Comparison of ENCODE assay signal across 9 mouse cellular contexts in the genomic region with DNA sequence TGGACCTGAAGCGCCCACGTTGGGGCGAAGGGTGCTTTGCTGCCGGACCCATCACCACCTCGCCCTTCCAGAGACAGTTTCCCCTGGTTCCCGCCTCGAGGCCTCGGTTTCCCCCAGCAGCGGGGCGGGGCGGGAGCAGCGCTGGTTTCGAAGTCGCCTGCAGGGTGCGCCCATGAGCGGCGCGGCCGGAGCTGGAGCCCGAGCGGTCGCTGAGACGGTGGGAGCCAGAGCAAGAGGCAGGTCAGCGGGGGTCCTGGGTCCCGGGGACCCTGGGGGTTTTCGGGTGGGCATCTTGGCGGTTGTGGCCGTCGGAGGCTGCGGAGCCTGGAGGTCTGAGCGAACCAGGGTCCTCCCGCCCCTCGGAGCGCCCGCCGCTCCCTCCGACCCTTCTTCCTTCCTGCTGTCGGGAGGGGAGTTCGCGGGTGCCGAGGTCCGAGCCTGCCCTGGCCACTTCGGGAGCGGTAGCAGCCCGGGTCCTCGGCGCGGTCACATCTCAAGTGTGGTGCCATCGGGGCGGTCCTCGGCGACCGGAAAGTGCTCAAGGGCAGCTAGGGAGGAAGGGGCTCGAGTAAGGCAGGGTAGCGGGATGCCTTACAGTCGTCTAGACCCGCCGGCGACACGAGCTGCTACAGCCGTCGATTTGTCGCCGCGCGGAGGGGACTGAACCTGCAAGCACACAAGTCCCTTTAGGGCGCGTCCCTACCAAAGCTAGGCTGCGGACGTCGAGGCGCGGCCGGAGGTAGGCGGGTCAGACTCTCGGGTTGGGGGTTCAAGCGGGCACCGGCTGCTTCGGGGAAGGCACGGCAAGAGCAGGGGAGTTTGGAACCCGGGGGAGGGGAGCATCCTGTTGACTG. TPM values are rescaled to one million over a fixed set of nuclear protein-coding genes. Genes with fewer than 3 reads are reported as not detected.
DNase-seq lines count a peak whose midpoint lies in the region; ATAC-seq and TF ChIP-seq lines count a peak whose summit lies in the region.
"Had no signal": no experiment of that assay in that cellular context is flagged by ENCODE, and none has a peak within 500 bp of the region (broad histone marks: within the 10 kb centered on the region; RNA-seq: fewer than 3 reads in every experiment).

No protein-coding gene starts in this region.

- H3K4me2 ChIP-seq in hindbrain, embryonic 12.5 days (replicated peaks), result peak overlapping the region; percentile 58
- H3K4me2 ChIP-seq in limb, embryonic 15.5 days, result peak overlapping the region; percentile 83
- peak overlapping the region; percentile 54 for H3K4me2 ChIP-seq in midbrain, embryonic 14.5 days (ENCODE audit: low read length)

- H3K27me3 ChIP-seq in hindbrain, embryonic 12.5 days, result peaks cover 48% of the 10 kb centered on the region
- H3K27me3 ChIP-seq in limb, embryonic 15.5 days, result peaks cover 39% of the 10 kb centered on the region
- peaks cover 30% of the 10 kb centered on the region; the same call in 1 of the 2 replicates for H3K27me3 ChIP-seq in midbrain, embryonic 14.5 days (ENCODE audit: control insufficient read depth, insufficient read depth, low read length)

- H3K9me3 ChIP-seq in hindbrain, embryonic 12.5 days (replicated peaks), result no peaks in the 10 kb centered on the region
- no peaks in the 10 kb centered on the region for H3K9me3 ChIP-seq in limb, embryonic 15.5 days
- H3K9me3 ChIP-seq in midbrain, embryonic 14.5 days (ENCODE audit: control insufficient read depth, low read length), result no peaks in the 10 kb centered on the region
- H3K9me3 ChIP-seq: G1E had no signal

- 0 out of 2 replicates have a peak overlapping the region, but pooled peaks have one; percentile 3 for H3K27ac ChIP-seq in hindbrain, embryonic 12.5 days
- no peak overlapping the region for H3K27ac ChIP-seq in limb, embryonic 15.5 days
- no peak overlapping the region for H3K27ac ChIP-seq in midbrain, embryonic 14.5 days (replicated peaks; ENCODE audit: low read depth, low read length)

- no peak for TF ChIP-seq POLR2A in brain, embryonic 14.5 days (IDR thresholded peaks at IDR 0.05; ENCODE audit: borderline replicate concordance, extremely low read depth, insufficient read depth, insufficient read length, poor library complexity, severe bottlenecking)

- H3K4me3 ChIP-seq in hindbrain, embryonic 12.5 days, result peak overlapping the region; percentile 37
- H3K4me3 ChIP-seq in limb, embryonic 15.5 days, result peak overlapping the region; percentile 49
- peak overlapping the region; percentile 36 for H3K4me3 ChIP-seq in midbrain, embryonic 14.5 days (replicated peaks; ENCODE audit: low read depth, low read length)

- peak overlapping the region; percentile 46 for H3K9ac ChIP-seq in hindbrain, embryonic 12.5 days
- peak overlapping the region; percentile 28; the same call in 1 of the 2 replicates for H3K9ac ChIP-seq in limb, embryonic 15.5 days
- peak overlapping the region; percentile 37 for H3K9ac ChIP-seq in midbrain, embryonic 14.5 days (replicated peaks; ENCODE audit: low read length)

- 0 out of 2 replicates have a peak, but pooled peaks cover 6% of the 10 kb centered on the region for H3K36me3 ChIP-seq in hindbrain, embryonic 12.5 days
- H3K36me3 ChIP-seq in limb, embryonic 15.5 days, result peaks cover 10% of the 10 kb centered on the region
- peaks cover 14% of the 10 kb centered on the region for H3K36me3 ChIP-seq in midbrain, embryonic 14.5 days (ENCODE audit: control insufficient read depth, insufficient read depth, low read length)

- 2% methylated on average over 81 of the region's 81 CpGs for WGBS in hindbrain, embryonic 12.5 days
- WGBS in limb, embryonic 15.5 days, result under 1% methylated on average over 81 of the region's 81 CpGs
- under 1% methylated on average over 81 of the region's 81 CpGs for WGBS in midbrain, embryonic 14.5 days

- peak; percentile 68 for ATAC-seq in hindbrain, embryonic 12.5 days (ENCODE audit: low FRiP score)
- ATAC-seq in limb, embryonic 15.5 days (ENCODE audit: insufficient number of reproducible peaks, low FRiP score, low TSS enrichment, low read depth), result no peak
- ATAC-seq in midbrain, embryonic 14.5 days (ENCODE audit: low FRiP score, low TSS enrichment), result peak; percentile 71

- peak; percentile 40 to 66 for DNase-seq in cerebellum, adult 18-20 months
- DNase-seq in cerebellum, adult 9-10 months, result no peak
- DNase-seq in brain, embryonic 14.5 days (ENCODE audit: low read depth), result peak; percentile 58
- peak; percentile 36 for DNase-seq in forelimb bud, embryonic 11.5 days (ENCODE audit: low read depth, low spot score)
- peak; percentile 79 for DNase-seq in midbrain, embryonic 14.5 days
- DNase-seq in spleen, postnatal 14 days (ENCODE audit: low spot score in 2 of 2), result peak; percentile 62 to 70

- peak; percentile 69 for TF ChIP-seq CTCF in brain, embryonic 14.5 days (IDR thresholded peaks at IDR 0.05; ENCODE audit: borderline replicate concordance, extremely low read depth, insufficient read depth, insufficient read length)

- 0 out of 2 replicates have a peak, but pooled peaks cover 9% of the 10 kb centered on the region for H3K4me1 ChIP-seq in hindbrain, embryonic 12.5 days
- H3K4me1 ChIP-seq in limb, embryonic 15.5 days, result peaks cover 22% of the 10 kb centered on the region
- H3K4me1 ChIP-seq in midbrain, embryonic 14.5 days (ENCODE audit: control insufficient read depth, insufficient read depth, low read length), result 0 out of 2 replicates have a peak, but pooled peaks cover 6% of the 10 kb centered on the region

RNA-seq across cellular contexts. Expression of a gene that starts 0.5 kb away (rescaled TPM):
- polyA plus RNA-seq in brain, embryonic 14.5 days (2012; rRNA removed), result 8.9 and 9.3 TPM in 2 replicates
- polyA plus RNA-seq in hindbrain, embryonic 12.5 days (2016; fragmentation: Nextera tagmentation; extraction: Ambion mirVana), result 2.5 and 3.0 TPM in 2 replicates
- 1.9 and 2.9 TPM in 2 replicates for polyA plus RNA-seq in limb, embryonic 15.5 days (2015; fragmentation: Nextera tagmentation; extraction: Ambion mirVana)
- 3.7 and 5.1 TPM in 2 replicates for polyA plus RNA-seq in midbrain, embryonic 14.5 days (2014; fragmentation: Nextera tagmentation; extraction: Ambion mirVana)
